Mouse (Mus musculus) heart, embryonic 13.5 days (tissue): Measurements from ENCODE around the gene Dcaf8. TPM values are rescaled to one million over a fixed set of nuclear protein-coding genes. Genes with fewer than 3 reads are reported as not detected.
A peak's percentile ranks its signal among the peaks of the same experiment; 100 is the strongest.

Source experiments
- ATAC-seq: fragments of 200-750 bp; cut with Nextera tagmentation; 2 replicates; pipeline ENCODE4 v1.8.0; 2017; ENCODE audit warnings: moderate TSS enrichment; ENCODE audit not compliant: insufficient number of reproducible peaks, low FRiP score, low TSS enrichment; ENCODE audit errors: extremely low read depth
- H3K27ac ChIP-seq: fragments of 300-500 bp; sonication (generic); replicated peaks from 2 replicates; pipeline ENCODE4 v1.5.1; 2015; ENCODE audit warnings: moderate library complexity, mild to moderate bottlenecking, inconsistent platforms
- H3K27me3 ChIP-seq: fragments of 300-500 bp; sonication (generic); replicated peaks from 2 replicates; pipeline ENCODE4 v1.6.1; 2015; ENCODE audit warnings: mild to moderate bottlenecking, inconsistent platforms
- H3K36me3 ChIP-seq: fragments of 300-500 bp; sonication (generic); 2 replicates; pipeline ENCODE4 v1.6.1; 2015; ENCODE audit warnings: mild to moderate bottlenecking, inconsistent platforms
- H3K4me1 ChIP-seq: fragments of 300-500 bp; sonication (generic); 2 replicates; pipeline ENCODE4 v1.6.1; 2015; ENCODE audit warnings: inconsistent platforms
- H3K4me2 ChIP-seq: fragments of 300-500 bp; sonication (generic); 2 replicates; pipeline ENCODE4 v1.6.1; 2015; ENCODE audit warnings: inconsistent platforms, mild to moderate bottlenecking, moderate library complexity
- H3K4me3 ChIP-seq: fragments of 300-500 bp; sonication (generic); 2 replicates; pipeline ENCODE4 v1.5.1; 2015; ENCODE audit warnings: moderate library complexity, mild to moderate bottlenecking, inconsistent platforms
- H3K9ac ChIP-seq: fragments of 300-500 bp; sonication (generic); 2 replicates; pipeline ENCODE4 v1.6.1; 2015; ENCODE audit warnings: inconsistent platforms, mild to moderate bottlenecking, moderate library complexity
- H3K9me3 ChIP-seq: fragments of 300-500 bp; sonication (generic); 2 replicates; pipeline ENCODE4 v1.6.1; 2016; ENCODE audit warnings: inconsistent platforms
- WGBS: fragments of 180-500 bp; shearing (Covaris S2); methylation state at CpG from one replicate; pipeline ENCODE4 v1.1.7; 2015; ENCODE audit warnings: mixed read lengths; 5-methylcytosine and 5-hydroxymethylcytosine counted together
- polyA plus RNA-seq: library from polyadenylated mRNA; unstranded; fragments of >200 nt; fragmentation: Nextera tagmentation; extraction: Ambion mirVana; gene quantifications from 2 replicates; pipeline ENCODE4 v1.2.1, GENCODE M21; 2015

The Dcaf8 gene
- polyA plus RNA-seq, 1 experiment from 2014 or later = 106 TPM

- Histone ChIP-seq H3K4me3 (no peak overlapping the region), H3K9ac (no peak overlapping the region), H3K4me1 (peaks cover 6% of the 10 kb centered on the region), H3K36me3 (peaks cover 89% of the 10 kb centered on the region), H3K27me3 (no peaks in the 10 kb centered on the region), H3K9me3 (no peaks in the 10 kb centered on the region), H3K4me2 (no peak overlapping the region), H3K27ac (no peak overlapping the region)
- WGBS = 77% methylated on average over 7 of the region's 7 CpGs
- no peak for ATAC-seq
Observed at GRCm38 (mm10) chr1:172179102-172179501, 31.2 kb downstream of the Dcaf8 start.

DNA sequence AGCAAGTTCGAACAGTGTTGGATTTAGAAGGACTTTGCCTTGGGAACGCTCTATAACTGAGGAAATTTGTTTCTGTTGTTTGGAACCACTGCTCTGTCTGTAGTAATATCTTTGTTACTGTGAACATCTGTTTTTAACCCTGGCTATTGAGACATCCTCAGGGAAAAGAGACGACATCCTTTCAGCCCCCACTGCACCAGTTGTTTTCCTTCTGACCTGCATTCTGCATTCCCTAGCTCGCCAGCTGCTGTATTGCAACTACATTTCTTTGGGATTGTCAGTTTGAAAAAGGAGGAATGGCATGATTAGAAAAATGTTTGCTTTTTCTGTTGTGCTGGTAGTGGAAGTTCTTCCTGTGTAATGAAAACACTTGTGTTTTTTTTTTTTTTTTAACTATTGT is 33.0 kb downstream of the Dcaf8 start:
- Histone ChIP-seq H3K4me1 (no peaks in the 10 kb centered on the region), H3K27me3 (no peaks in the 10 kb centered on the region), H3K9ac (no peak overlapping the region), H3K4me3 (no peak overlapping the region), H3K36me3 (peaks cover 87% of the 10 kb centered on the region), H3K9me3 (no peaks in the 10 kb centered on the region), H3K4me2 (no peak overlapping the region), H3K27ac (no peak overlapping the region)
- no peak for ATAC-seq
- WGBS = 80% methylated on average over 4 of the region's 4 CpGs

DNA sequence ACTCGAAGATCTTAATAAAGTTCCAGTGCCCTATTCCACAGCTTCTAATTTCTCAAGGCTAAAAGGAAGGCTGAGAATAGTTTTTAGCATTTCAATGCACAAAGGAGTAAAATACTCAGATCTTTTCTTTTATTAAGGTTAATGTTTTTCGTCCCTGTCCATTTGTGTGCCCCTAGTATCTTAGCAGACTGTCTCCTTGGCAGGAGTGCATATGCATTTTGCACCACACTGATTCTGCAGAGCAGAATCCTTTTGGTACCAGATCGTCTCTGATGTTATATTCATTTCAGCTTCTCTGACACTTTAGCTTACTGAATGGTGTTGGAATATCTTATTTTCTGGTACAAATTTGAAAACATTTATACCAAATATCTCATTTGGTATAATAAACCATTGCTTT is 33.9 kb downstream of the Dcaf8 start:
- Histone ChIP-seq H3K27me3 (no peaks in the 10 kb centered on the region), H3K36me3 (peaks cover 88% of the 10 kb centered on the region), H3K4me3 (no peak overlapping the region), H3K9me3 (no peaks in the 10 kb centered on the region), H3K4me1 (no peaks in the 10 kb centered on the region), H3K4me2 (no peak overlapping the region), H3K9ac (no peak overlapping the region), H3K27ac (no peak overlapping the region)
- no peak for ATAC-seq
- 90% methylated on average over 3 of the region's 3 CpGs for WGBS

DNA sequence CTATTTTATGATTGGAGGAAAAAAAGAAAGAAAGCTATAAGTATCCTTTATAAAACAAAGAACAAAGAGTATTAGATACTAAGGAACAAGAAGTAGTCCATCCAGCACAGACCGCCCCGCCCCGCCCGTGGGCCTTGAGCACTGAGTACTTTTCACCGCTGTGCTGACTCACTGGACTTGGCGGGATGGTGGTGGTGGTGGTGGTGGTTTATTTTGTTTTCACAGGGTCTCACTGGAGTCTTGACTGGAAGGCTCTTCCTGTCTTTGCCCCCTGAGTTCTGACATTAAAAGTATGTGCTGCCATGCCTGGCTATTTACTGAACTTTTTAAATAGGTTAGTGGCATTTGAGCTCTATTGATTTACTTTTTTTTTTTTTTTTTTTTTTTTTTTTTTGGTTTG is 35.2 kb downstream of the Dcaf8 start:
- no peak overlapping the region for H3K27ac ChIP-seq
- no peak overlapping the region for H3K9ac ChIP-seq
- WGBS = 90% methylated on average over 6 of the region's 6 CpGs
- no peaks in the 10 kb centered on the region for H3K27me3 ChIP-seq
- no peak for ATAC-seq
- H3K4me2 ChIP-seq = no peak overlapping the region
- H3K4me3 ChIP-seq = no peak overlapping the region
- peaks cover 90% of the 10 kb centered on the region for H3K36me3 ChIP-seq
- H3K9me3 ChIP-seq = no peaks in the 10 kb centered on the region
- no peaks in the 10 kb centered on the region for H3K4me1 ChIP-seq

DNA sequence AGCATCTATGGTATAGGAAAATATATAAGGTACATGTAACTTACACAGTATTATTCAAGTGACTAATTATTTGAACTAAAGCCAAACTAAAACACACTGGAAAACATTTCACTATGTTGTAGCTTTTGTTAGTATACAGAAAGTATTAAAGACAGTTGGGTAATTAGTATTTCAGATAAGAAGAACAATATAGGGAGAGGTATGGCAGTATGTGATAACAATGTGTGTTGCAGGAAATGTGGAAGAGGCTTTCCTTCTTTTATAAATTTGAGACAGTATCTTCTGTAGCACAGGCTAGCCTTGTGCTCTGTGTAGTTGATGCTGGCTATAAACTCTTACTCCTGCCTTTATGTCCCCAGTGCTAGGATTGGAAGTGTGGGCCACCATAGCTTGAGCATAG is 36.0 kb downstream of the Dcaf8 start:
- H3K36me3 ChIP-seq = peaks cover 90% of the 10 kb centered on the region
- ATAC-seq = no peak
- no peak overlapping the region for H3K4me3 ChIP-seq
- no peak overlapping the region for H3K27ac ChIP-seq
- no peak overlapping the region for H3K9ac ChIP-seq
- no peak overlapping the region for H3K4me2 ChIP-seq
- no peaks in the 10 kb centered on the region for H3K9me3 ChIP-seq
- H3K4me1 ChIP-seq = no peaks in the 10 kb centered on the region
- H3K27me3 ChIP-seq = no peaks in the 10 kb centered on the region

GRCm38 (mm10) chr1:172186401-172187289 is 38.8 kb downstream of the Dcaf8 start:
- WGBS = 92% methylated on average over 10 of the region's 10 CpGs
- H3K9ac ChIP-seq = no peak overlapping the region
- no peaks in the 10 kb centered on the region for H3K9me3 ChIP-seq
- no peak overlapping the region for H3K27ac ChIP-seq
- no peak for ATAC-seq
- no peaks in the 10 kb centered on the region for H3K27me3 ChIP-seq
- no peaks in the 10 kb centered on the region for H3K4me1 ChIP-seq
- no peak overlapping the region for H3K4me3 ChIP-seq
- H3K4me2 ChIP-seq = no peak overlapping the region
- peaks cover 91% of the 10 kb centered on the region for H3K36me3 ChIP-seq

DNA sequence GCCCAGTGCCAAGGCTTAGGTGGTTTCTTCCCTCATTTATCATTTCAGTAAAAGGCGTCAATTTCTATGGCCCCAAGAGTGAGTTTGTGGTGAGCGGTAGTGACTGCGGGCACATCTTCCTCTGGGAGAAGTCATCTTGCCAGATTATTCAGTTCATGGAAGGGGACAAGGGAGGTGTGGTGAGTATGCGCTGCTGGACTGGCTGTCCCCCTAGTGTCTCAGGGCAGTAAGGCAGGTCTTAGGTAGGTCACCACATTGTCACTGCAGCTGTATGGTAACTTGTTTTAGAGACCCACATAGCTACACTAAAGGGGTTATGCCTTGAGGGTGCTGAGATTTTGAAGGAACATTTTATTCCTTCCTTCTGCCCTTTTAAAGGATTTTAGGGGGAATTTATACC is 41.0 kb downstream of the Dcaf8 start:
- Histone ChIP-seq H3K4me3 (no peak overlapping the region), H3K9me3 (no peaks in the 10 kb centered on the region), H3K9ac (no peak overlapping the region), H3K27me3 (no peaks in the 10 kb centered on the region), H3K36me3 (peaks cover 94% of the 10 kb centered on the region), H3K4me1 (no peaks in the 10 kb centered on the region), H3K4me2 (no peak overlapping the region), H3K27ac (no peak overlapping the region)
- WGBS = 63% methylated on average over 4 of the region's 4 CpGs
- no peak for ATAC-seq

DNA sequence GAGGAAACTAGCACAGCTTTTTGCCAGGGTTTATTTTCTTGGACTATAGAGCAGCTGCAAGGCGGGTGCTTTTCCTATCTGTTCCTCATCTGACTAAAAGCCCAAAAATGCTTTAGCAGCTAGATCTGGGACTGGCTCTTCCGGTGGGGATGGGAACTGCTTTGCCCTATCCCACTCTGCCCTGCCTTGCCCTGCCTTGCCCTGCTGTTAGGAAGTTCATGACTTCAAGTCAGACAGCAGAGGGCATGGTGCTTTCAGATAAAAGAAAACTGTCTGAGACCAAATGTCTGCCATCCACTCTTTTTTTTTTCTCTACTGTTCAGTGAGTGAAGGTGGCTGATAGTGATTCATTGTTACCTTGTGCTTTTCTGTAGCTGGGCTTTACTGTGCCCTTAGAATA is 43.7 kb downstream of the Dcaf8 start:
- 84% methylated on average over 2 of the region's 2 CpGs for whole genome bisulfite sequencing

GRCm38 (mm10) chr1:172192217-172192616 is 44.3 kb downstream of the Dcaf8 start:
- Histone ChIP-seq H3K27me3 (no peaks in the 10 kb centered on the region), H3K36me3 (peaks cover 96% of the 10 kb centered on the region), H3K27ac (no peak overlapping the region), H3K4me3 (no peak overlapping the region), H3K9ac (no peak overlapping the region), H3K4me2 (no peak overlapping the region), H3K4me1 (peaks cover 8% of the 10 kb centered on the region), H3K9me3 (no peaks in the 10 kb centered on the region)
- WGBS = 94% methylated on average over 3 of the region's 3 CpGs
- no peak for ATAC-seq

More for the DNA sequence above, 43.7 kb downstream of the Dcaf8 start:
- H3K27ac ChIP-seq = no peak overlapping the region
- peaks cover 8% of the 10 kb centered on the region for H3K4me1 ChIP-seq
- H3K9ac ChIP-seq = no peak overlapping the region
- no peak overlapping the region for H3K4me2 ChIP-seq
- ATAC-seq = no peak
- no peaks in the 10 kb centered on the region for H3K9me3 ChIP-seq
- no peaks in the 10 kb centered on the region for H3K27me3 ChIP-seq
- no peak overlapping the region for H3K4me3 ChIP-seq
- H3K36me3 ChIP-seq = peaks cover 96% of the 10 kb centered on the region

DNA sequence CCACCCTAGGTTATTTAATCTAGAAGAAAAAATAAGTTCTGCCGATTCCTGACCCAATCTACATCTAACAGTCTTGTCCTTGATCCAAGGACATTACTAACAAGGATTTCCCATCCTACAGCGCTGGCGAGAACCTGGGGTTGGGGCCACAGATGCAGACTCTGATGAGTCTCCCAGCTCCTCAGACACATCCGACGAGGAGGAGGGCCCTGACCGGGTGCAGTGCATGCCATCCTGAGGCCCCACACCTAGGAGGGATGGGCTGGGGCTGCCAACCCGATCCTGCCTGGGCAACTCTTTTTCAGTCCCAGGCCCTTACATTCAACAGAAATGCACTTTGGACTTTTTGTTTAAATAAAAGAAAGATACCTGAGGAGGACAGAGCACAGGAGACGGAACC is 46.6 kb downstream of the Dcaf8 start:
- WGBS = 68% methylated on average over 8 of the region's 8 CpGs
- Histone ChIP-seq H3K27me3 (no peaks in the 10 kb centered on the region), H3K9ac (0 out of 2 replicates have a peak overlapping the region, but pooled peaks have one; percentile 25), H3K4me2 (no peak overlapping the region), H3K9me3 (no peaks in the 10 kb centered on the region), H3K36me3 (peaks cover 96% of the 10 kb centered on the region), H3K4me1 (peaks cover 9% of the 10 kb centered on the region), H3K4me3 (no peak overlapping the region), H3K27ac (peak overlapping the region; percentile 21; the same call in 1 of the 2 replicates)
- no peak for ATAC-seq

GRCm38 (mm10) chr1:172197146-172197545 is 49.3 kb downstream of the Dcaf8 start:
- Histone ChIP-seq H3K9ac (no peak overlapping the region), H3K4me2 (no peak overlapping the region), H3K36me3 (peaks cover 95% of the 10 kb centered on the region), H3K27ac (no peak overlapping the region), H3K4me1 (peaks cover 25% of the 10 kb centered on the region), H3K9me3 (no peaks in the 10 kb centered on the region), H3K27me3 (no peaks in the 10 kb centered on the region), H3K4me3 (no peak overlapping the region)
- ATAC-seq = no peak
- 75% methylated on average over 3 of the region's 3 CpGs for WGBS

DNA sequence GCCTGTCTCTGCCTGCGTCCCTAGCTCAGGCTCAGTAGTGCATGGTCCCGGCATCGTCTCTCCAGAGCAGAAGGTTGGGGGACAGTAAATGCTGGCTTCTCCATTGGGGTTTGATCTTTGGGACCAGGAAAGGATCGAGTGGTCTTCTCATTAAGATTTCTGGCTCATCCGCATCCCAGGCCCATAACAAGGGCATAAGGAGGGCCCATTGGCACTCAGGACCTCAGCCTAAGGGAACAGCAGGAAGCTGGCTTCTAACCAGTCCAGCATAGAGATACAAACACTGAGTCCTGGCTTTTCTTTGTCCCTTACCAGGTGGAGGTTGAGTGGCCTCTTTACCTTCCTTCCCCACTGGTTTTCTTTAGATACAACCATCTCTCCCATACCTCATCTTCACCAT is 50.0 kb downstream of the Dcaf8 start:
- ATAC-seq = no peak
- Histone ChIP-seq H3K9ac (no peak overlapping the region), H3K4me2 (no peak overlapping the region), H3K4me3 (no peak overlapping the region), H3K36me3 (peaks cover 92% of the 10 kb centered on the region), H3K9me3 (no peaks in the 10 kb centered on the region), H3K27me3 (no peaks in the 10 kb centered on the region), H3K4me1 (peaks cover 32% of the 10 kb centered on the region), H3K27ac (0 out of 2 replicates have a peak overlapping the region, but pooled peaks have one; percentile 20)
- 64% methylated on average over 5 of the region's 5 CpGs for WGBS
